Mouse (Mus musculus) hindbrain, embryonic 16.5 days (tissue): ENCODE measurements around the gene Pak4. TPM values are rescaled to one million over a fixed set of nuclear protein-coding genes. Genes with fewer than 3 reads are reported as not detected.

Source experiments
- ATAC-seq: fragments of 200-750 bp; cut with Nextera tagmentation; 2 replicates; pipeline ENCODE4 v1.8.0; 2017; ENCODE audit warnings: moderate TSS enrichment, moderate library complexity
- H3K27ac ChIP-seq: fragments of 300-500 bp; sonication (generic); 2 replicates; pipeline ENCODE4 v1.5.1; 2014; ENCODE audit warnings: low read depth, mild to moderate bottlenecking, control low read depth, low read length, moderate library complexity
- H3K27me3 ChIP-seq: fragments of 300-500 bp; sonication (generic); replicated peaks from 2 replicates; pipeline ENCODE4 v1.6.1; 2014; ENCODE audit warnings: low read length; ENCODE audit not compliant: control insufficient read depth, insufficient read depth
- H3K36me3 ChIP-seq: fragments of 300-500 bp; sonication (generic); 2 replicates; pipeline ENCODE4 v1.6.1; 2014; ENCODE audit warnings: mild to moderate bottlenecking, low read length, moderate library complexity, mixed read lengths; ENCODE audit not compliant: control insufficient read depth, insufficient read depth
- H3K4me1 ChIP-seq: fragments of 300-500 bp; sonication (generic); 2 replicates; pipeline ENCODE4 v1.6.1; 2014; ENCODE audit warnings: low read depth, low read length; ENCODE audit not compliant: control insufficient read depth, insufficient read depth
- H3K4me2 ChIP-seq: fragments of 300-500 bp; sonication (generic); 2 replicates; pipeline ENCODE4 v1.6.1; 2014; ENCODE audit warnings: mild to moderate bottlenecking, low read length, control low read depth, moderate library complexity
- H3K4me3 ChIP-seq: fragments of 300-500 bp; sonication (generic); 2 replicates; pipeline ENCODE4 v1.5.1; 2014; ENCODE audit warnings: mild to moderate bottlenecking, low read length, control low read depth, moderate library complexity
- H3K9ac ChIP-seq: fragments of 300-500 bp; sonication (generic); 2 replicates; pipeline ENCODE4 v1.6.1; 2014; ENCODE audit warnings: low read depth, mild to moderate bottlenecking, control low read depth, low read length, moderate library complexity
- H3K9me3 ChIP-seq: fragments of 300-500 bp; sonication (generic); 2 replicates; pipeline ENCODE4 v1.6.1; 2014; ENCODE audit warnings: mild to moderate bottlenecking, low read length, moderate library complexity; ENCODE audit not compliant: control insufficient read depth
- WGBS: fragments of 180-500 bp; shearing (Covaris S2); extraction: QIAGEN DNeasy Blood & Tissue Kit; methylation state at CpG from one replicate; pipeline ENCODE4 v1.1.7; 2014; 5-methylcytosine and 5-hydroxymethylcytosine counted together
- polyA plus RNA-seq: library from polyadenylated mRNA; unstranded; fragments of >200 nt; fragmentation: Nextera tagmentation; extraction: Ambion mirVana; gene quantifications from 2 replicates; pipeline ENCODE4 v1.2.1, GENCODE M21; 2015

The Pak4 gene
- polyA plus RNA-seq, 1 experiment from 2014 or later: 18.2 TPM

DNA sequence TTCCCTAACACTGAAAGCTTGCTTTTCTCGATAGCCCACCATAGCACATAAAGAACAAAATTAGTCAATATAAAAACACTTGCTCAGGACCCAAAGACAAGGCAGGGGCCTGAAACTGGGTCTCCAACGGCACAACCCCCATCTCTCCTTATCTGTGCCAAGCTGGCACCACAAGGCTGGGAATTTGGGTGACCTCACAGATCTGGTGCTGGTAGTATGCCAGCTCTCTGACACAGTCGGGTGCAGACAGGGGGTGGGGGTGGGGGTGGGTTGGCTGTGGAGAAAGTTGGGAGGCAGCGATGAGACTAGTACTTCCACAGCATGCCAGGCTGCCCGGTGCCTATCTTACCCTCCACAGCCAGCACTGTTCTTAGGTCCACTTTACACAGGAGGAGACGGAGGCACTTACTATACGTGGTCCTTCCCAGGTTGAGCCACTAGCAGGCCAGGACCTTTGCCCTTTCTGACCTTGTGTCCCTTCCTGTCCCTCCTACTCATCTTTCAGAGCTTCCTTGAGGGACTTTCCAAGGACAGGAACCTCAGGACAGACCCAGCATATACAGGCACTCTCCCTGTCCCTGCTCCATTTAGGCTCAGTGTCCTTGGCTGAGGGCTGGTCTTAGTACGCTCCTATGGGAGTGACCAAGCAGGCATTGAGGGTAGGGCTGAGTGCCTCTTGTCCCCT, 2.1 kb downstream of the Pak4 start:
- WGBS: 61% methylated on average over 8 of the region's 8 CpGs
- H3K36me3 ChIP-seq: no peaks in the 10 kb centered on the region
- no peak for ATAC-seq
- no peaks in the 10 kb centered on the region for H3K9me3 ChIP-seq
- H3K27me3 ChIP-seq: no peaks in the 10 kb centered on the region
- no peak overlapping the region for H3K27ac ChIP-seq
- H3K9ac ChIP-seq: no peak overlapping the region; the same call in 1 of the 2 replicates
- peaks cover 28% of the 10 kb centered on the region for H3K4me1 ChIP-seq
- no peak overlapping the region for H3K4me3 ChIP-seq
- H3K4me2 ChIP-seq: no peak overlapping the region

DNA sequence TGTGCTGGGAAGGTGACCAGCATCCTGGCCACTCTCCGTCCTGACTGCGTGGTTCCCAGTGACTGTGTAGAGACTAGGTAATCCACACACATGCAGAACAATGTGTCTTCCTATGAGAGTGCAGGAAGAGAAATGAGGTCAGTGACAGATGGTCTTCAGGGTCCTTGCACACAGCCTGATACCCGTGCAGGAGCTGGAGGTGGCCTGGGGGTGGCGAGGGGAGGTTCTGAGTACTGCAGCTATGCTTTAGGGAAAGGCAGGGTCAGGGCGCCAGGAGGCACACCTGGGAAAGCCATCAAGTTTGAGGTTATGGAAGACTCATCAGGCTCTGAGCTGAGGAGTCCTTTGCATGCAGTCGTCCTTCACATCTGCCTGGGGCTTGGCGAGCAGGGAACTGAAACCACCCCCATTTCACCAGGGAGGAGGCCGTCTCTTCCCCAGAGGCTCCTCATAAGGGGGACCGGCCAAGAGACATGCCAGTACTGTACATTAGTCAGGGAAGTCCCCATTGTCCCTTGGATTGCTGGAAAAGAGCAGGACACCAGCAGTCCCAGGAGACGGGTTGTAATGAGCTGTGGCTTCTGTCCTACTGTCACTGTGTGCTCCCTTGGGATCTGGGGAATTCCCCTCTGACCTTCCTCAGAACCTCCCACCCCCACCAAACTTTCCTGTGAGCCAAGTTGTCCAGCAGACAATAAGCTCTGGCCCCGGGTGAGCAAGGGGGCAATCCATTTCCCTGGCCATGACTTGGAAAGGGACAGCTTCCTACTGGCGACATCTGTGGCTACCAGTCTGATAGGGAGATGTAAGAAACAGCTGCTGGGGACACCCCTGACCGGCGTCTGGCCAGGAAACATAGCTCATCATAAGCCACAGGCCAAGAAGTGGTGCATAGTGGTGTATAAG, 4.5 kb downstream of the Pak4 start:
- H3K9ac ChIP-seq: no peak overlapping the region
- H3K4me1 ChIP-seq: peaks cover 28% of the 10 kb centered on the region

DNA sequence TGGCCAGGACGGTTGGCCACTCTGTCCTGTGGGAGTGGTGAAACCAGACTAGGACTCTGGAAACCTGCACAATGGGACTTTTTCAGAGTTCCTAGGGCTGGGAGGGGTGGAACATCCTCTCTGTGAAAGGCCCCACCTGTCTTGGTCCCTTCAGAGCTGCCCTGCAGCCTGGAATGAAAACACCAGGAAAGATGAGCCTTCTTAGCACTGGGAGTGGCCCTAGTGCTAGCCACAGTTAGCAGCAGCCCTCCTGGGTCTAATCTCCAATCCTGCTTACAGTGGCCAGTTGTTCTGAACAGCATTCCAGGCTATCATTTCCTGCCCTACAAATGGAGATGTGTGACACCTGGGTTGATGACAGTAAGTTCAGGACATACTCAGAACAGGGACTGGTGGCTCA, 6.1 kb downstream of the Pak4 start:
- H3K4me3 ChIP-seq: no peak overlapping the region
- H3K4me1 ChIP-seq: peaks cover 39% of the 10 kb centered on the region

More for the DNA sequence above, 4.5 kb downstream of the Pak4 start:
- H3K4me2 ChIP-seq: no peak overlapping the region
- 47% methylated on average over 14 of the region's 14 CpGs for WGBS
- no peaks in the 10 kb centered on the region for H3K9me3 ChIP-seq
- H3K27me3 ChIP-seq: no peaks in the 10 kb centered on the region
- ATAC-seq: no peak
- no peak overlapping the region for H3K4me3 ChIP-seq
- H3K27ac ChIP-seq: no peak overlapping the region
- H3K36me3 ChIP-seq: no peaks in the 10 kb centered on the region

DNA sequence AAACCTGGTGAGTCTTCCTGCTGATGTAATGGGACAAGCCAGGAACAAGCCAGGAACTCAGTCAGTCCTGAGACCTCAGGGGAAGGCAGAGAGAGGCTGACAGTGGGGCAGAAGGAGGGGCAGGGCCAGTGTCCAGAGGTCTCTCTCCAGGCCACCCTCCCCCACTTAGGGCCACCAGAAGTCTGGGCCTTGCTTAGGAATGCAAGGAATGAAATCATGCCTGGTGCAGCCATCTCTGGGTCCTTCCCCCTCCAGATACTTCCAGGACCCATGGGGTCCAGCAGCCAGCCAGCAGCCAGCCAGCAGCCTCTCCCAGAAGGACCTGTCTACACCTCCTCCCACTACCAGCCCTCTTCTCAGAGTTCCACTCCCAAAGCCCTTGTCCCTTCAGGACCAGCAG, 10.3 kb downstream of the Pak4 start:
- H3K9ac ChIP-seq: no peak overlapping the region
- no peaks in the 10 kb centered on the region for H3K27me3 ChIP-seq
- no peak overlapping the region for H3K4me3 ChIP-seq
- no peak overlapping the region for H3K4me2 ChIP-seq
- H3K4me1 ChIP-seq: peaks cover 38% of the 10 kb centered on the region
- ATAC-seq: no peak
- 0 out of 2 replicates have a peak overlapping the region, but pooled peaks have one; percentile 31 for H3K27ac ChIP-seq
- no peaks in the 10 kb centered on the region for H3K36me3 ChIP-seq
- no peaks in the 10 kb centered on the region for H3K9me3 ChIP-seq

More for the DNA sequence above, 6.1 kb downstream of the Pak4 start:
- H3K9me3 ChIP-seq: no peaks in the 10 kb centered on the region
- no peaks in the 10 kb centered on the region for H3K36me3 ChIP-seq
- no peak overlapping the region for H3K27ac ChIP-seq
- WGBS: 67% methylated on average over 1 of the region's 1 CpGs
- H3K4me2 ChIP-seq: no peak overlapping the region
- ATAC-seq: no peak
- no peaks in the 10 kb centered on the region for H3K27me3 ChIP-seq
- no peak overlapping the region for H3K9ac ChIP-seq

DNA sequence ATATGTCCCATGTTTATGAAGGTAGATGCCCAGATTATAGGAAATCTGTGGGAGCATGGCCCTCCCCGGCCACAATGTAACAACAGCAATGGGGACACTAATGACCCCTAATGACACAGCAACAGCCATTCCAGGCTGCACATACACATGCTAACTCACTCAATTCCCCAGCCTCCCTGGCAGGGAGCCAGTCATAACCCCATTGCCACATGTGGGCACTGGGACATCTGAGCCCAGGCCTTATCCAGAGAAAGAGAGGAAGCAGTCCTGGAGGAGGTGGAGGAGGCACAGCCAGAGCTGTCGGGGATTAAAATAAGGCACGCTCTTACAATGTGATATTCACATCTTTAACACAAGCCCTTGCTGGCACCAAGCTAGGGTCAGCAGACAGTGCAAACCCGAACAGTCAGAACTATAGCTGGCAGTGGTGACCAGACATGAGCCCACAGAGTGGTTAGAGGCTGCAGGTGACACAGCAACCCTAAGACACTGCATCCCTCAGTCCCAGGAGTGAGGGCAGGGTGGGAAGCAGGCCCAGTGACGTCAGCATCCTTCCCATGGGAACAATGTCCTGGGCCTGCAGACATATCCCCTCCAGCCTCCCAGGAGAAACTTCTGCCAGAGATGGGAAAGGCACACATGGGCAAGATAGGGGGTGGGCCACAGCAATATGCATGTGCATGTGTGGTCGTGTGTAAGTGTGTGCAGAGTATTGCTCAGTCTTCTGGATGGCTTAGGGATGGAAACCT, 11.1 kb downstream of the Pak4 start:
- no peaks in the 10 kb centered on the region for H3K27me3 ChIP-seq
- H3K36me3 ChIP-seq: no peaks in the 10 kb centered on the region
- no peak overlapping the region for H3K4me3 ChIP-seq
- 0 out of 2 replicates have a peak, but pooled peaks have one; percentile 16 for ATAC-seq
- peaks cover 35% of the 10 kb centered on the region for H3K4me1 ChIP-seq
- no peak overlapping the region for H3K4me2 ChIP-seq
- H3K9me3 ChIP-seq: no peaks in the 10 kb centered on the region
- H3K27ac ChIP-seq: no peak overlapping the region
- no peak overlapping the region for H3K9ac ChIP-seq
- 46% methylated on average over 6 of the region's 6 CpGs for WGBS

DNA sequence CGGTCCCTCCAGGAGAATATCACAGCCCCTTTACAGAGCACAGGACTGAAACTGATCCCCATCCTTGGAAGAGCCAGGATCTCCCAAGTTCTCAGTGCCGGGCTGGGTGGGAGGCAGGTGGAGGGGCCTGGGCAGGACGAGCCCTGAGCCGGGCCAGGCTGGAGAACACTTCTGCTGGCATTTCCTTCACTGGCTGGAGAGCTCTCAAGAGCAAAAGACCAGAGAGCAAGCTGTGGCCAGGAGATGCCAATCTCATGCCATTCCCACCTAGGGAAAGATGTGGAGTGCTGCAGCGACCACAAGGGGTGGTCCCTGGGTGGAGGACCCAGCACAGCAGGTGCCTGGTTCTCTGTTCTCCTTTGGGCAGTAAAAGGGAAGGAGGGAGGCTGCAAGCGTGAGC, 13.0 kb downstream of the Pak4 start:
- Histone ChIP-seq H3K4me3 (no peak overlapping the region), H3K36me3 (no peaks in the 10 kb centered on the region), H3K9ac (no peak overlapping the region), H3K9me3 (no peaks in the 10 kb centered on the region), H3K4me2 (no peak overlapping the region), H3K27me3 (no peaks in the 10 kb centered on the region), H3K4me1 (peaks cover 35% of the 10 kb centered on the region), H3K27ac (no peak overlapping the region)
- WGBS: 82% methylated on average over 6 of the region's 6 CpGs
- ATAC-seq: no peak

DNA sequence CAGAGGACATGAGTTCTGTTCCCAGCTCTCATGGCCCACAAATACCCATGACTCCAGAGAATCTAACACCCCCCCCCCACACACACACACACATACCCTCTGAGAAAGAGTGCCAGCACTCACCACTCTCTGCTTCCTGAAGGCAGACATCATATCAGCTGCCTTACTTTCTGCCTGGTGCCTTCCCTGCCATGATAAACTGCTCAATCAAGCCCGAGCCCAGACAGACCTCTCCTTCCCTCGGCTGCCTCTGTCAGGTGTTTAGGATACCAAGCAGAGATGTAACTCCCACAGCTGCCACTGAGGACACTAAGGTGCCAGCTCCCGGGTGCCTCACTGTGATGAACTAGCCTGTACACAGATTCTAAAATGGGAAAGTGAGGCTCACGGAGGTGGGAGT, 13.5 kb downstream of the Pak4 start:
- Histone ChIP-seq H3K4me1 (peaks cover 35% of the 10 kb centered on the region), H3K27me3 (no peaks in the 10 kb centered on the region), H3K27ac (no peak overlapping the region), H3K4me2 (no peak overlapping the region), H3K36me3 (no peaks in the 10 kb centered on the region), H3K9ac (no peak overlapping the region), H3K4me3 (no peak overlapping the region), H3K9me3 (no peaks in the 10 kb centered on the region)
- WGBS: 74% methylated on average over 4 of the region's 4 CpGs
- ATAC-seq: no peak

DNA sequence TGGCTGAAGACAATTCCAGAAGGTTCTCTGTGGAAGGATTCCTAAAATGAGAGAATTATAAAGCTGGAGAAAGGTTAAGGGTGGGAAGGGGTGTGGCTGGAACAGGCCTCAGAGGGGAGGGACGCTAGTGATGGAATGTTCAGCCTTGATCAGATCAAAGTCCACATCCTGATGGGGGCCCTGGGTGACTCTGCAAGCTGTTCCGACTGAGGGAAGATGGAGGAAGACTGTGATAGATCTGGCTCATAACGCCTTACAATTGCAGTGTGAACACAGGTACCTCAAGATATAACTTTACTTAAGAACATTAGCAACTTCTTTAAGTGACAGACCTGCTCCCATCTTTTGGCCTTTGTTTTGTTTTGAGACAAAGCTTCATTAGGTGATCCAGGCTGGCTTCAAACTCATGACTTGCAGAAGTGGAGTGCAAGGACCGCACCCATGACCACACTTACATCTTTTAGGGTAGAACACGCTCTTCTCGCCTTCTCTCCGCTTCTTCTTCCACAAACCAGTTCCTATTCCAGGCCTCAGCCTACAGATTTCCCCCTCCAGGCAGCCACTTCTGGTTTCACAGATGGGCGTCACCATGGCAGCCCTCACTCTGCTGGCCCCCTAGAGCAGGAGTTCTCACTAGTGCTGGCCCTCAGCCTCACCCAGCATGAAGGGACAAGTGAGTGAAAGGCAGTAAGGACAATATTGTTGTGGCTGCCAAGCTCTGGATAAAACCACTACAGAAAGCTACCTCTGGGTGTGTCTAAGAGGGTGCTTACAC, 14.2 kb downstream of the Pak4 start:
- ATAC-seq: no peak
- Histone ChIP-seq H3K9me3 (no peaks in the 10 kb centered on the region), H3K4me2 (no peak overlapping the region), H3K9ac (no peak overlapping the region), H3K27ac (no peak overlapping the region), H3K4me3 (no peak overlapping the region), H3K27me3 (no peaks in the 10 kb centered on the region), H3K4me1 (peaks cover 35% of the 10 kb centered on the region), H3K36me3 (no peaks in the 10 kb centered on the region)
- WGBS: 81% methylated on average over 8 of the region's 8 CpGs
